Mouse (Mus musculus) lung, postnatal 25 days (tissue): Measurements from ENCODE around the gene Gprc5b.
A peak's percentile ranks its signal among the peaks of the same experiment; 100 is the strongest.

ENCODE experiments used
- DNase-seq: peaks from one replicate; pipeline ENCODE4 v3.0.0; 2022; ENCODE audit warnings: low spot score

Gene Gprc5b

GRCm38 (mm10) chr7:118989275-118989856 lies 5.6 kb downstream of the Gprc5b start:
- no peak for DNase-seq

GRCm38 (mm10) chr7:118986369-118986768 lies 8.6 kb downstream of the Gprc5b start:
- DNase-seq = no peak

GRCm38 (mm10) chr7:118985786-118986185 lies 9.2 kb downstream of the Gprc5b start:
- DNase-seq = no peak

GRCm38 (mm10) chr7:118983961-118984360 lies 11.1 kb downstream of the Gprc5b start:
- no peak for DNase-seq

GRCm38 (mm10) chr7:118982586-118982985 lies 12.4 kb downstream of the Gprc5b start:
- DNase-seq = no peak

- peak; percentile 44 for DNase-seq
These were observed 13.2 kb downstream of the Gprc5b start for GRCm38 (mm10) chr7:118981831-118982230.

GRCm38 (mm10) chr7:118981346-118981745 lies 13.7 kb downstream of the Gprc5b start:
- DNase-seq = peak; percentile 55

- DNase-seq = no peak
These were observed 15.3 kb downstream of the Gprc5b start for GRCm38 (mm10) chr7:118979708-118980107.

- DNase-seq = no peak
These were observed 15.9 kb downstream of the Gprc5b start for GRCm38 (mm10) chr7:118979121-118979520.

- DNase-seq = no peak
These were observed 17.9 kb downstream of the Gprc5b start for GRCm38 (mm10) chr7:118977167-118977543.

- peak; percentile 19 for DNase-seq
These were observed 18.4 kb downstream of the Gprc5b start for GRCm38 (mm10) chr7:118976414-118977166.

GRCm38 (mm10) chr7:118975837-118976236 lies 19.2 kb downstream of the Gprc5b start:
- no peak for DNase-seq

GRCm38 (mm10) chr7:118973377-118973776 lies 21.6 kb downstream of the Gprc5b start:
- DNase-seq = no peak

- DNase-seq = no peak
These were observed 22.7 kb downstream of the Gprc5b start for GRCm38 (mm10) chr7:118972306-118972705.

GRCm38 (mm10) chr7:118971499-118971898 lies 23.5 kb downstream of the Gprc5b start:
- no peak for DNase-seq

- no peak for DNase-seq
These were observed 26.1 kb downstream of the Gprc5b start for GRCm38 (mm10) chr7:118968870-118969269.

GRCm38 (mm10) chr7:118965198-118965597 lies 29.8 kb downstream of the Gprc5b start:
- DNase-seq = no peak

- DNase-seq = no peak
These were observed 30.2 kb downstream of the Gprc5b start for GRCm38 (mm10) chr7:118964777-118965176.

GRCm38 (mm10) chr7:118959209-118959608 lies 35.8 kb downstream of the Gprc5b start:
- no peak for DNase-seq

- DNase-seq = no peak
These were observed 38.3 kb downstream of the Gprc5b start for GRCm38 (mm10) chr7:118956616-118957246.

GRCm38 (mm10) chr7:118954968-118955367 lies 40.0 kb downstream of the Gprc5b start:
- no peak for DNase-seq

- DNase-seq = no peak
These were observed 41.3 kb downstream of the Gprc5b start for GRCm38 (mm10) chr7:118953626-118954282.

GRCm38 (mm10) chr7:118949749-118950148 lies 45.3 kb downstream of the Gprc5b start:
- DNase-seq = no peak
